Mouse (Mus musculus) cerebellum, postnatal 14 days (tissue): ENCODE results near the gene Dhps.
A peak's percentile ranks its signal among the peaks of the same experiment; 100 is the strongest.

ENCODE experiments used
- DNase-seq, 2 experiments: peaks; one replicate each; pipeline ENCODE4 v3.0.0; 2021; ENCODE audit warnings: mixed read lengths in 2 of 2

Dhps gene

DNA sequence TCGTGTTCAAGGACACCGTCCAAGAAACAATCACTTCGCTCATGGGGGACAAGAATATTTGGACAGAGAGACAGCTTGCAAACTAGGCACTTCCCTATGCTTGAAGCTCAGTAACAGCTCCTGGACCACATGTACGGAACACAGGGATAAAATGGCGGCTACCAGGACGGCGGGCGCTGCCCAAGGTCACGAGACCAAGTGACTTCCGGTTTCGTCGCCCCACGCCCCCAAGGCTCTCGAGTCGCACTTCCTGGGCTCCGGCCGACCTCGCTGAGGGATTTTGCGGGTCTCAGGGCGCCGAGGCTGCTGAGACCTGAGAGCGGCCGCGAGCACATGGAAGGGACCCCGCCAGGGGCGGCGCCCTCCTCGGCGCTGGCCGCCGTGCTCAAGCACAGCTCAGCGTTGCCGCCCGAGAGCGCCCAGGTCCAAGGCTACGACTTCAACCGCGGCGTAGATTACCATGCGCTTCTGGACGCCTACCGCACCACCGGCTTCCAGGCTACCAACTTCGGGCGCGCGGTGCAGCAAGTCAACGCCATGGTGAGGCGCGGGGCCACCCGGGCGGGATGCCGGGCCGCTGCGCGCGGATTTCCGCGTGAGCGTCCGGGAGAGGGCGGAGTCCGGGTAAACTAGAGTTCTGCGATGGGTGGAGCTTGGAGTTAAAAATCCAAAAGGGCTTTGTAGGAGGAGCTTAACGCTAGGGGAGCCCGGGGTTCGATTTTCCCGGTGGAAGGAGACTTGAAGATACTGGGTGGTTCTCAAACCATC, at the start of gene Dhps:
TSS of gene Dhps (plus strand) at position 244 of the 768 bp plus-strand sequence.
- peak; percentile 91 to 92 for DNase-seq

DNA sequence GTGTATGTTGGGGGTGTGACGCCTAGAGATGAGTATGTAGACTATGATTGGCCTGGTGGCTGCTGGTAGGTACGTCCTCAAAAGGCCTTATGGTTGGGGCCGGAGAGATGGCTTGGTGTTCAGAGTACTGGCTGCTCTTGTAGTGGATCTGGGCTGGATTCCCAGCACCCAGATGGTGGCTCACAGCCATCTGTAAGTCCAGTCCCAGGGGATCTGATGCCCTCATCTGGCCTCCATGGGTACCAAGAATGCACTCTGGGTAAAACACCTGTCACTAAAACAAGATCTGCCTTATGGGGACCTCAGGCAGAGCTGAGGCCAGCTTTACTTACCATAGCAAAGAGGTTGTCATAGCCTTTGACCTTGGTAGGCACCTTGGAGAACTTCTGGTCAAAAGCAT, 47.7 kb upstream of the Dhps start:
- DNase-seq = no peak

DNA sequence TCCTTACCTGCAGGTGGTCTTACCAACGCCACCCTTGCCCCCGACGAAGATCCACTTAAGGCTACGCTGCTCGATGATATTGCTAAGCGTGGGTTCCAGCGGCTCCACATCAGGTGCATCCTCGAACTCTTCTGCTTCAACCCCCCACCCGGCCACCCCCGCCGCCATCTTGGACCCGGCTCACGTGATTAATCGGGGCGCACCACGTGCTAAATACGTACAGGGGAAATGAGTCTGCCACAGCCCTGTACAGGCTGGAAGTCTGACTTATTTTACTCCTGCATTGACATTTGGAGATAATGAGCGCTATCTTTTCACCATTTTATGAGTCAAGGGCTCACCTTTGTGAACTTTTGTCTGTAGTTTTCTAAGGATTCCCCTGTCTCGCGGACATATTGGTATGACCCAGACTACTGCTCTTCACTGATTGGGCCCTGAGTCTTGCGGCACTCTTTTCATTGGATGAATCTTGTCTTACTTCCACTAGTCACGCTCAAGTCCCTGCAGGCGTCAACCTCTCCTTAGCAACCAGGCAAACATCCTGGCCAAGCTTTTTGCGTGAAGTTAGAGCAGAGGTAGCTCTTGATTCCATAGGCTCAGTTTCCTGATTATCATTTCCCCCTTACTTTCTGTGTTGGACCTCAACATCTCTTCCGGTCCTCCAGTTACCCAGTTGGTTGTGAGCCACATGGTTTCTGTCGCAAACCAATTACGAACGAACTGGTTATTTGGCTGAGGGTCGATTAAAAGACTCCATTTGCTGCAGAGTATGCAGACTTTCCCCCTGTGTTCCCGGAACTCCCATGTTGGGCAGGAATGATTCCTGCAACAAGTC, 46.2 kb upstream of the Dhps start, which contains the start of gene Asna1:
TSS of gene Asna1 (minus strand) at position 184 of the 835 bp plus-strand sequence.
- DNase-seq = peak; percentile 88 to 89

DNA sequence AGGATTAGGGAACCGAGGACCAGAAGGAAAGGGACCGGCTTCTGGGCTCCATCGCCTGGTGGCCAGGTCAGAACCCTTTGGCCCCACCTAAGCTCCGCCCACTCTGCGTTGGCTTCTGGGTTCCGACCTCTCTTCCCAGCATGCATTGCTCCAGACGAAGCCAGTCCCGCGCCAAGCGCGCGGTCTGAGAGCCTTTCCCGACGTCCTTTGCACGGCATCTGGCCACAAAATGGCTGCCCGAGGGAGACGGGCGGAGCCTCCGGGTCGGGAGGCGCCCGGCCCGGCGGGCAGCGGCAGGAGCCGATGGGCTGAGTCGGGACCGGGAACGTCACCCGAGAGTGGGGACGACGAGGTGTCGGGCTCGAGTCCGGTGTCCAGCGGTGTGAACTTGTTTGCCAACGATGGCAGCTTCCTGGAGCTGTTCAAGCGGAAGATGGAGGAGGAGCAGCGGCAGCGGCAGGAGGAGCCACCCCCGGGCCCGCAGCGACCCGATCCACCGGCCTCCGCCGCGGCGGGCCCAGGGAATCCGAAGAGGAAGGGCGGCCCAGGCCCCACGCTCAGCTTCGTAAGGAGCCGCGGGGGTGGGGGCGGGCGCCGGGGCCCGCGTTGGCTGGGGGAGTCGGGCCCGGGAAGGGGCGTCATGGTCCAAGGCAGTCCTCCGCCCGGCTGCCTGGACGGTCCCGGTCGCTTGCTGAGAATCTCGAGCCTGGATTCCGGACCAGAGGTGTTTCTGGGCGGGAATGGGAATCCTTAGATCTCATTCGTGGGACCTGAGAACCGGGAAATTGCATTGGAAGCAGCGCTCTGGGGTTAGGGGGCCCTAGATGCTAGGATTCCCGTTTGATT, 44.7 kb upstream of the Dhps start, which contains the start of gene Trir:
TSS of gene Trir (plus strand) at position 154 of the 846 bp plus-strand sequence.
- peak; percentile 98 for DNase-seq

DNA sequence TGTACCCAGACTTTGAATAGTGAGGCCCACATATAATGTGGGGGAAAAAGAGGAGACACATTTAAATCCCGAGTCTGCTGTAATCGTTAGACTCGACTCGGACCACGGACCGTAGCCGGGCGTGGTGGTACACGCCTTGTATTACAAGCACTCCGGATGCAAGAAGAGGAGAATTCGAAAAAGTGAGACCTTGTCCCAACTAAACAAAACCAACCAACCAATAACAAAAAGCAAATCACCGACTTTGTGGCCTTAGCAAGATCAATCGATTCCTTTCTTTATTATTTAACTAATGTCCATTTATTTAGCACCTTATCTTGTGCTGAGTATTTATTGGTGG, 44.1 kb upstream of the Dhps start:
- DNase-seq = no peak

DNA sequence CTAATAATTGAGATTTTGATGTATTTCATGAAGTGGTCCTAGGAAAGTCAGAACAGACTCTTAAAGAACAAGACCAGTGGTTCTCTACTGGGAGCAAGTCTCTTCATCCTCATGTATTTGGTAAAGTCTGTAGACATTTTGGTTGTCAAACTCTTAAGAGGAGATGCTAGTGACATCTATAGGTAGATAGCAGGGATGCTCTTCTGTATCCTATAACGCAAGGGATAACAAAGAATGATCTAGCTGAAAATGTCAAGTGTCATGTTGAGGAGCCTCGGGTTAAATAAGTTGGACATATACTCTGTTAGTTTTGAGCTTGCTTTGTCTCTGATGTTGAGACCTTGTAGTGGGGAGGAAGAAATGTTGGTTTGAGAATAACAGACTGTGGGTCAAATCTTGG, 43.6 kb upstream of the Dhps start:
- DNase-seq = no peak

DNA sequence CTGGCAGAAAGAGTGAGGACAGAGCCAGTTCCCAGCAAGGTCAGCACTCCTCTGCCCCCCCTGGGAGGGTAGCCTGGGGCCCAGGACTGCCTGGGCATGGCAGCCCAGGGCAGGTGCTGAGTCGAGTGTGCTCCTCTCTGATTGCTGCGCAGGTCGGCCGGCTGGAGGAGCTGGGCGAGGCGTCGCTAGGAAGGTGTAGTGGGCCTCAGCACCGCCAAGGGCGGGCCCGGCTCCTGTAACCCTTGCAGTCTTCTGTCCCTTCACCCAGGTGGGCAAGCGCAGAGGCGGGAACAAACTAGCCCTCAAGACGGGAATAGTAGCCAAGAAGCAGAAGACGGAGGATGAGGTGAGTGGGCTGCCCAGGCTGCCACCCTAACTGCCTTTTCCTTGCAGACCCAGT, 42.3 kb upstream of the Dhps start:
- DNase-seq = no peak

DNA sequence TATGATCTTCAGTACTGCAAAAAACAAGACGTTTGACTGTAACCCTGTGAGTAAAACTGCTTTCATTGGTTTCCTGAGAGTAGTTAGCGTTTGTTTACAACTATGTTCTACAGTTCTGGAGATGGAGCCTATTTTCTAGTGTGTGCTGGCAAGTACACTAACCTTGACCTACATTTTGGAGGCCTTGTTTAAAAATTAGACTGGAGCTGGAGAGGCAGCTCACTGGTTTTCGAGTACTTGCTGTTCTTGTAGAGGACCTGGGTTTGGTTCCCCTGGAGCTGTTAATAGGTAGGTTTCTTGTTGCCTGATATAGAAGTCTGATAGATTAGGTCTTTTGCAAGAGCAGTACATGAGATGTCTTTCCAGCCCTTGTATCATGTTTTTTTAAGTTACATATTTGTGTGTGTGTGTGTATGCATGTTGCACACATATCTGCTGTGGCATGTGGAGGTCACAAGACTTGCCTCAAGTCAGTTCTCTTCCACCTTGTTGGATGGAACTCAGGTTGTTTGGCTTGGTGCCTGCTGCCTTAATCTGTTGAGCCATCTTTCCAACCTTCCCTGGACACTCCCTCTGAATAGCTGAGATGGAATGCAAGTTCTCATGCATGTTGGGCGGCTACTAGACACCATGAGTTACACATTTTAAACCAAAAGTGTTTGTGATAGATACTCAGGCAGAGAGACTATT, 38.8 kb upstream of the Dhps start:
- peak in 1 of 2 experiments; percentile 42 for DNase-seq

DNA sequence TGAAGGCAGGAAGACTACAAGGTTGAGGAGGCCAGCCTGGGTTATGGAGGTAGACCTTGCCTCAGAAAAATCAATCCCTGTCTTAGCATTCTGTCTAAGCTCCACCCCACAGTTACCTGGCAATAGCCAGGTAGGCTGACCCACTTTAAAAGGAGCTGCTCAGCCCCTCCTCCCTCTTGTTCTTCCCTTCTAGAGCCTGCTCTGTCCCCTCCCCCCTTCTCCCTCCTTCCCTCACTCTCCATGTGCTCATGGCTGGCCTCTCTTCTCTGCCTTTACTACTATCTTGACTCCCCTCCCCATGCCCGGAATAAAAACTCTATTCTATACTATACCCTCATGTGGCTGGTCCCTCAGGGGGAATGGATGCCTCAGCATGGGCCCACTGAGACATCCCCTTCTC, 37.7 kb upstream of the Dhps start:
- no peak for DNase-seq

DNA sequence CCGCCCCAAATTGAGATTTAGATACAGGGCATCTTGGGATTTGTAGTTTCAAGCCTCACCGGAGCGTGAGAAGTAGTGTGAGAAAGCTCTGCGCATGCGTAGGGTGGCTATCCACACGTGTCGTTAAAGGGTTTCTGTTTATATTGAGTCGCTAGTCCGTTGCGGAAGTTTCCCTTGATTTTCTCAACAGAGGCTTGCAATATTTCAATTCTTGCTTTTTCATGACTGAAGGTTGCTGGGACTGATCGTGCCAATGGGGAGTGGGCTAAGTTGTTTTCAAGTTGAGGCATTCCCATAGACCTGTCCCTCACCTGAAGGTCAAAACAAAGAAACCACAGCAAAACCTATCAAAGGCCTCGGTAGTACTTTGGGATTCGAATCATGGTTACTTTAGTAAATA, 36.8 kb upstream of the Dhps start:
- peak; percentile 75 to 83 for DNase-seq

DNA sequence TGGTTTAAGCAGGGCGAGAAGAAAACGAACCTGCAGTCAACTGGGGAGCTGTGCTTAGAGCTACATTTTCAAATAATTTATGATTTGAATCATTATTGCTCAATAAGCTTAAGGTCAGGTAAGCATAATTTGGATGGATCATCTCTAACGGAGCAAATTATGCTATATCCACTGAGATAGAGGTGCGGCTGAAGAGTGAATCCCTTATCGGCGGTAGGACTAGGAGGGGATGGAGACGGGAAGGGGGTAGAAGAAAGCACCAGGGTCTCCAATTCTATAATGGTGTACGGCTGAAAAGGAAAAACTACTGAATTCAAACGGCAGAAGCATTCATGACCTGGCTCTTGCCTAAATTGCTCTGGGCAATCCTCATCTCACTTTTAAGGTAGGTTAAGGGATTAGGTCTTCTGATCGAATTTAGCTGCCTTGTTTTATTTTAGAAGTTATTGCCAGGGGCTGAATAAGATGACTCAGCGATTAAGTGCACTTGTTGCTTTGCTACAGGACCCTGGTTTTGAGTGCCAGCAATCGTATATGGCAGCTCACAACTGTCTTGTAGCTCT, 36.3 kb upstream of the Dhps start:
- DNase-seq = no peak

DNA sequence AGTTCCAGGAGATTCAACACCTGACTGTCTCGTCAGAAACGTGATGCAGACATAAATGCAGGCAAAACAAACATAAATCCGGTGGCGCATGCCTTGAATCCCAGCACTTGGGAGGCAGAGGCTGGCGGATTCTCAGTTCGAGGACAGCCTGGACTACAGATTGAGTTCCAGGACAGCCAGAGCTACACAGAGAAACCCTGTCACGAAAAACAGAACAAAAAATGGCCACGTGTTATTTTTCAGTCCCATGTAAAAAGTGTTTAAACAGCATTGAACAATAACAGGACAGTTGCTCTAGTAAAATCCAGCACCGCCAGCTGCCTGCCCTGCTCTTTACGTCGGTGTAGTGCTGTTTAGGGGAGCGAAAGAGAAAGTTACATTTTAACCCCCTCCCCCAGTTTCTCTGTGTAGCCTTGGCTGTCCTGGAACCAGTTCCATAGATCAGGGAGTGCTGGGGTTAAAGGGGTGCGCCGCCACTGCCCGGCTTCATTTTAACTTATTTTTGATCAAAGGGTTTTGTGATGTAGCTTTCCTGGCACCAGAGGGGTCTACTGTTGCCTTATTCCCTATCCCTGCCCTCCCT, 35.7 kb upstream of the Dhps start:
- peak in 1 of 2 experiments; percentile 40 for DNase-seq

DNA sequence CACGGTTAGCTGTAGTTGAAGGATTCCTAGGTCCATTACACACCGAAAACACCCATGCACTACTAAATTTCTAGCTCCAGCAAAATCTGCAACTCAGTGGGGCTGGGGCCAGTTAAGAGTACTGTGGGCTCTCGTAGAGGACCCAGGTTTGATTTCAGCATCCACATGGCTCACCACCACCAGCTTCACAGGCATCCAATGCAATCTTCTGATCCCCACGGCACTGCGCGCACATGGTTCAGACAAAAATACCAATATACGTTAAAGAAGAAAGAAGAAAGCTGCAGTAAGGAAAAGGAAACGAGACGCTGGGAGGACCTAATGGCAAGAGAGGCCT, 35.2 kb upstream of the Dhps start:
- DNase-seq = no peak

DNA sequence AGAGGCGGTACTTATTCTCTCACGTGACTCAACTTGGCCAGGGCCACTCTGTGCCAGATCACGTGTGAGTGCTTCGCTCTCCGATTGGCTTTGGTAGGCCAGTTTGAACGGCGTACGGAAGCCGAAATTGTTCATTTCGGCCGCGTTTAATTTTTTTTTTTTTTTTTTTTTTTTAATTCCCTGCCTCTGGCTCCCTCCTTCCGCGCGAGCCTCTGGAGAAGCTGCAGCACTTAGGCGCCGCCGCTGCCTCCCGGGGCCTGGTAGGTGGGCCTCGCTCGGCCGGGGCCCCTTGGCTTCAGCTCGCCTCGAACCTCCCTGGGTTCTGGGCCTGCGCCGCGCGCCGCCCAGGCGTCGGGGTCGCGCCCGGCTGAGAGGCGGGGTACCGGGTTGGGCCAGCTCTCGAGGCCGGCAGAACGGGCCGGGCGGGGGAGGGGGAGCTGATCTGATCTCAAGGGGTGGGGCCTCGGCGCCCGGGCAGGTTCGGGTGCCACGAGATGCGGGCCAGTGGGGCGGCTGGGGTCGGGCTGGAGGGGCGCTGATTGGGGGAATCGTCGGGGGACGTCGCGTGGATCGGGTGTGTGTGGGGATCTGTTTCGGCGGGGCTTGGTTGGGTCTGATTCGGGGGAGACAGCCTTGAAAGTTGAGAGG, 34.7 kb upstream of the Dhps start, which contains the start of gene Tnpo2:
TSS of gene Tnpo2 (plus strand) at position 198 of the 648 bp plus-strand sequence.
- DNase-seq = peak; percentile 91 to 94

DNA sequence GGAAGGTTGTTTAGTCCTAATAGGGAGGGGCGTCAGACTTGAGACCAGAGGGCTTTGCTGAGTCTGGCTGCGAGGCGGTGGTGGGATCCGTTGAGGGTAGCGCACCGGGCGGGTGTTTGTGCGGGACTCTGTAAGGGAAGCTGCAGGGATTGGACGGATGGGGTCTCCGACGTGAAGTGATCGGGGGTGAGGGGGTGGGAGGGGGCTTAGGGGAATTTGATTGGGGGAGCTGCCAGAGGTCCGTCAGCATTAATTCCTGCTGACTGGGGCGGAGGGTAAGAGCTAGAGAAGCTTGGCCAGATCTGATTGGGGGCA, 34.2 kb upstream of the Dhps start:
- DNase-seq = no peak

DNA sequence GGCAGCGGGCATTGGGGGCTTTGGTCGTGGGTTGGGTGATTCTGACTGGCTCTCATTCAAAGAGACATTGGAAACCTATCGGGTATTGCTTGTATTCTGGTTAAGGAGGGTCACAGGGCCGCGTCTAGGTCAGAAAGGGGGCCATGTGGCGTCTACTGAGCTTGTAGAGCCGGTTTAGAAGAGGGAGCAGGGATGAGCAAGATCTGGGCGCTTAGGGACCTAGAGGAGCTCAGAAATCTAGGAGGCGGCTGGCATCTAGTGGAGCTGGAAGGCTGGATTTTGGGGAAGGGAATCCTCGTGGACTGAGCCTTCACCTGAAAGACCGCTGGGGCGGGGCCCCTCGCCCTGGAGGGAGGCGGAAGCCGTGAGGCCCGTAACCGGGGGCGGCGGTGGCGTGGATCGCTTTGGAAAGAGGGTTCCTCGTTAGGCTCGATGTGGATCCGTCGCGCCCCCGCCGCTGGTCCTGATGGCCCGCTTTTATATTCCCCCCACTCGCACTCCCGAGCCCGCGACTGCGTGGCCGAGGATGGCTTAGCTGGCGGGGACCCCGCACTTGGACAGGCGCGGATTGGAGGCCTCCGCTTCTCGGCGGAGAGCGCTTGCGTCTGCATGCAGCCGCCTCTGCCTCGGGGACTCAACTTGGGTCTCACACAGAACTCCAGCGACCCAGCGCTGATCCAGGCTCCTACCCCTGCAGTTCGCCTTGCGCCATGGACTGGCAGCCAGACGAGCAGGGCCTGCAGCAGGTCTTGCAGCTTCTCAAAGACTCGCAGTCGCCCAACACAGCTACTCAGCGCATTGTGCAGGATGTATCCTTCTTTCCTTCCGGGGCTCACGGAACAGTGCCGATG, 33.7 kb upstream of the Dhps start:
- DNase-seq = peak; percentile 59 to 62

DNA sequence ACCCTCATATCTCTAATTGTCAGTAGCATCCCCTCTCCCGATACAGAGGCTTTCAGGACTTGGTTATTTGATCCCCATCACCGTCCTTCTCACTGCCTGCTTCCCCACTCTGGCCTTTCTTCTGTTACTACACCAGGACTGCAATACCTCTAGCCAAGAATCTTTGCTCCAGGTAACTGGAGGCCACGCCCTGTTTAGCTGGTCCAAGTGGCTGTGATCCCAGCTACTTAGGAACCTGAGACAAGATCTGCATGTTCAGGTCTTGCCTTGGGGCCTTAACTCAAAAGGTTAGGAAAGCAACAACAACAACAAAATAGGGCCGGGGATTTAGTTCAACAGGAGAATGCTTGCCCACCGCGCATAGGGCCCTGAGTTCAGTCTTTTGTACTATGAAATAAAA, 27.9 kb upstream of the Dhps start:
- DNase-seq = no peak

DNA sequence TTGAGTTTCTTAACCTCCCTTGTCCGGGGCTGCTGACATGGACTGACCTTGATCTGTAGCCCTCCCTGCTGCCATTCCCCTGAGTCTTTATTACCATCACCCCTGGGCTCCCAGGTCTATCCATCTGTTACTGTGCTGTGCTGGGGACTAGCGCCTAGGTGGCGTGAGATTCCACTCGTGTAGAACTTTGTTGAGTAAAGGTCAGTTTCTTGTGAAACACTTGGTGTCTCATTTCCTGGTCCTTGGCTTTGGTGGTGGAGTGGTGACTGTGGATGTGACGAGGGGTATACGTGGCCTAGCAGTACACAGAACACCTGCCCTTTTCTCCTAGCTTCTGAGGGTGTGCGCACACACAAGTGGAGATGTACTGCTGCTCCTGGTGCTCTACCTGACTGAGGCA, 14.2 kb upstream of the Dhps start:
- no peak for DNase-seq

DNA sequence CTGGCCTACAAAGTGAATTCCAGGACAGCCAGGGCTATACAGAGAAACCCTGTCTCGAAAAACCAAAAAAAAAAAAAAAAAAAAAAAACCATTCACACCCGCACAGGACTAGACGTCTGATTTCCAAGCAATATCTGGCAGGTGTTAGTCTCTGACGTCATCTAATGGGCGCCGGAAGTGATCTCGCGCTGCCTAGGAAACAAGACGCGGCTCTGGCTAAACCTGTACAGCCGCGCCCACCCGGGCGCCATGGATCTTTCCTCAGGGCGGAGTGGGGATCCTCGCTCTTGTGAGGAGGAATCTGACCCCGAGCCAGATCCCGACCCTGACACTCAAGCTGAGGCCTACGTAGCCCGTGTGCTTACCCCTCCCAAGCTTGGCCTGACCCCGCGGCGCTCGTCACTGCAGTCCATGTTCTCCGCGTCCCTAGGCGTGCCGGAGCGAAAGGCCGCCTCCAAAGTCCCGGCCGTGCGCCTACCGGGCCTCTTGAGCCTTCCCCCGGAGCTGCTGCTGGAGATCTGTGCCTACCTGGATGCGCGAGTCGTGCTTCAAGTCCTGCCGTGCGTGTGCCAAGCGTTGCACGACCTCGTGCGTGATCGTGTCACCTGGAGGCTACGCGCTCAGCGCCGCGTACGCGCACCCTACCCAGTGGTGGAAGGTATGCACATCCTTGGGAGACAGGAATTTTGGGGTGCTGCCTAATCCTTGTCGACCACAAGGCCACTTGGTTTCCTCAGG, 11.5 kb upstream of the Dhps start, which contains the start of gene Fbxw9:
TSS of gene Fbxw9 (plus strand) at position 177 of the 738 bp plus-strand sequence.
- DNase-seq = peak; percentile 93 to 95

DNA sequence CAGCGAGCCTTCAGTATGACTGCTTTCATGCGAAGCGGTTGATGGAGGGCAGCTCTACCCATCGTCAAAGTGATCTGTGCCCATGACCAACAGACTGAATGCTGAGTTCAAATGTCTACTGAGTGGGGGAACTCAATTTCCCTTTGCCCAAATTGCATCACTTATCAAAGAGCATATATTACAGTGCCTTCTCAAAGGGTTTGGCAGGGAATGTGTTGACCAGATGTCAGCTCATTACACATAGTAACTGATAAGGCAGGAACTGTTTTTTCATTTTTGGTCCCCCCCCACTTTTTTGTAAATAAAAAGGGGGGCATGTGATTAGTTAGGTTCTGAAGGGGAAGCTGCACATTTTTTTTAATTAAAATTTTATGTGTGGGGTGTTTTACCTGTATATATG, 9.0 kb upstream of the Dhps start:
- no peak for DNase-seq
